Mouse (Mus musculus) midbrain, embryonic 10.5 days (tissue): ENCODE results near the gene Fcrl6. TPM values are rescaled to one million over a fixed set of nuclear protein-coding genes. Genes with fewer than 3 reads are reported as not detected.

Experiments used
- DNase-seq: peaks from one replicate; pipeline ENCODE4 v3.0.0-alpha.2; 2017; ENCODE audit warnings: low spot score
- H3K27ac ChIP-seq: fragments of 300-500 bp; sonication (generic); replicated peaks from 2 replicates; pipeline ENCODE4 v1.5.1; 2016; ENCODE audit warnings: mild to moderate bottlenecking
- H3K27me3 ChIP-seq: fragments of 300-500 bp; sonication (generic); 2 replicates; pipeline ENCODE4 v1.6.1; 2016; ENCODE audit warnings: low read depth, mild to moderate bottlenecking; ENCODE audit not compliant: poor library complexity, severe bottlenecking
- H3K36me3 ChIP-seq: fragments of 300-500 bp; sonication (generic); 2 replicates; pipeline ENCODE4 v1.6.1; 2016; ENCODE audit warnings: mild to moderate bottlenecking, moderate library complexity
- H3K4me1 ChIP-seq: fragments of 300-500 bp; sonication (generic); 2 replicates; pipeline ENCODE4 v1.6.1; 2016
- H3K4me3 ChIP-seq: fragments of 300-500 bp; sonication (generic); 2 replicates; pipeline ENCODE4 v1.5.1; 2016; ENCODE audit warnings: mild to moderate bottlenecking, moderate library complexity
- H3K9me3 ChIP-seq: fragments of 300-500 bp; sonication (generic); replicated peaks from 2 replicates; pipeline ENCODE4 v1.6.1; 2016; ENCODE audit warnings: mild to moderate bottlenecking
- WGBS: fragments of 180-500 bp; shearing (Covaris S2); methylation state at CpG from one replicate; pipeline ENCODE4 v1.1.7; 2016; 5-methylcytosine and 5-hydroxymethylcytosine counted together
- polyA plus RNA-seq: library from polyadenylated mRNA; unstranded; fragments of >200 nt; fragmentation: Nextera tagmentation; extraction: Ambion mirVana; gene quantifications from 2 replicates; pipeline ENCODE4 v1.2.1, GENCODE M21; 2016

Gene Fcrl6
- polyA plus RNA-seq, 1 experiment from 2014 or later, result 0.42 TPM

DNA sequence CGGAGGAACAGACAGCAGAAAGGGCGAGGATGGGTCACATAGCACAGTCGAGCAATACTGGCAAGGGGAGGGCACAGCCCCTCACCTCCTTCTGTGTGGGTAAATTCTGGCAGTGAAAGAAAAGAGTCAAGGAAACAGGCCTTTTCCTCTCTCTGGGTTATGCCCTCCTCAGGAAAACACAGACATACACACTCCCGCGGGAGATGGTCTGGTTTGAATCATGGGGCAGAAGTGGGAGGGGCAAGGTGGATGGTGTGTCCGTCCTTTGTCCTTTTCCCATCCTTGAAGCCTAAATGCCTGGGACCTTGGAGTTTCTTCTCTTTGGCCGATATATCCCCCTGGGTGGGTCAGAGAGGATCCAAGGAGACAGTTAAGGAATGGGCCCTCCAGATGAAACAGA is 27.5 kb upstream of the Fcrl6 start:
- H3K9me3 ChIP-seq, result no peaks in the 10 kb centered on the region
- H3K27me3 ChIP-seq, result no peaks in the 10 kb centered on the region
- DNase-seq, result no peak
- no peaks in the 10 kb centered on the region for H3K36me3 ChIP-seq
- H3K4me1 ChIP-seq, result peaks cover 4% of the 10 kb centered on the region; the same call in 1 of the 2 replicates
- no peak overlapping the region for H3K27ac ChIP-seq
- H3K4me3 ChIP-seq, result no peak overlapping the region
- 82% methylated on average over 7 of the region's 7 CpGs for WGBS

DNA sequence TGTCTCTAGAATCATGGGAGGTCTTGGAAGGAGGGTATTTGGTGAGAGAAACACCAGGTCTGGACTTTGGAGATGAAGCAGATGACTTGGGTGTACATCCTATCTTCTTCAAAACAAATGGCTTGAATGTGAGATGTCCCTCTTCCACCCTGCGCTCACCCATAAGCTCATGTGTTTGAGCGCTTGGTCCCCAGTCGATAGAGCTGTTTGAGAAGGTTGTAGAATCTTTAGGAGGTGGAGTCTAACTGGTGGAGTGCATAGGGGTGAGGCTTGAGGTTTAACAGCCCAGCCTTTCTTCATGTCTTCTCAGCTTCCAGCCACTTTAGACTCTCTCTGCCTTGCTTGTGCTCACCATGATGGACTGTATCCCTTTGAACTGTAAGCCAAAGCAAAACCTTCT is 24.0 kb upstream of the Fcrl6 start:
- Histone ChIP-seq H3K27me3 (no peaks in the 10 kb centered on the region), H3K27ac (no peak overlapping the region), H3K36me3 (no peaks in the 10 kb centered on the region), H3K9me3 (no peaks in the 10 kb centered on the region), H3K4me3 (no peak overlapping the region), H3K4me1 (no peaks in the 10 kb centered on the region)
- 93% methylated on average over 3 of the region's 3 CpGs for WGBS
- no peak for DNase-seq

DNA sequence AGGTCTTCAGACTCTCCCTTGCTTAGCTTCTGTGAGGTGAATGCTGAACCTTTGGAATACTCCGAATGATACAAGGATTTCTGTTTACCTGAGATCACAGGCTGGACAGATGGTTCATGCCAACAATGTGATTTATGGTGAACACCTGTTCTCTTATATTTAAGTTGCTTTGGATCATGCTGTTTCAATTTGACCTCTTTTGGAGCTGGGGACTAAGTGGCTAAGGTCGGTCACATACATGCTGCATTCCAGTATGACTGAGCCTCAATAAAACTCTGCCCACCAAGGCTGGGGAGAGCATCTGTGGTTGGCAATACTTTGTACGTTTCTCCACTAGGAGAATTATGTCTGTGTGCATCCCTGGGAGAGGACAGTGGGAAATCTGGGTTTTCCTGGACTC is 21.7 kb upstream of the Fcrl6 start:
- no peaks in the 10 kb centered on the region for H3K9me3 ChIP-seq
- peak; percentile 3 for DNase-seq
- no peak overlapping the region for H3K4me3 ChIP-seq
- no peak overlapping the region for H3K27ac ChIP-seq
- WGBS, result 88% methylated on average over 3 of the region's 3 CpGs
- H3K4me1 ChIP-seq, result no peaks in the 10 kb centered on the region
- H3K27me3 ChIP-seq, result no peaks in the 10 kb centered on the region
- no peaks in the 10 kb centered on the region for H3K36me3 ChIP-seq

DNA sequence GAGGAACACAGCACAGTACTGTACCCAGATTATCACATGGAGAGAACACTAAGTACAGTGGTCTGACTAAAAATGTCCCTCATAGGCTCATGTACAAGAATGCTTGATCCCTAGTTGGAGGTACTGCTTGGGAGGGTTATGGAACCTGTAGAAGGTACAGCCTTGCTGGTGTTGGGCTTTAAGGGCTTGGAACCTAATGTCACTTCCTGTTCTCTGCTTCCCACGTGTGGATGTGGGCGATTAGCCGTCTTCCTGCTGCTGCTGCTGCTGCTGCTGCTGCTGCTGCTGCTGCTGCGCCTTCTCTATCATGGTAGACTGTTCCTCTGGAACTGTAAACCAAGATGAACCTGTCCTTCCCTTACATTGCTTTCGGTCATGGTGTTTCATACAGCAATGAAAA is 21.2 kb upstream of the Fcrl6 start:
- Histone ChIP-seq H3K36me3 (no peaks in the 10 kb centered on the region), H3K27me3 (no peaks in the 10 kb centered on the region), H3K4me3 (no peak overlapping the region), H3K27ac (no peak overlapping the region), H3K9me3 (no peaks in the 10 kb centered on the region), H3K4me1 (no peaks in the 10 kb centered on the region)
- WGBS, result 75% methylated on average over 5 of the region's 5 CpGs
- DNase-seq, result no peak

DNA sequence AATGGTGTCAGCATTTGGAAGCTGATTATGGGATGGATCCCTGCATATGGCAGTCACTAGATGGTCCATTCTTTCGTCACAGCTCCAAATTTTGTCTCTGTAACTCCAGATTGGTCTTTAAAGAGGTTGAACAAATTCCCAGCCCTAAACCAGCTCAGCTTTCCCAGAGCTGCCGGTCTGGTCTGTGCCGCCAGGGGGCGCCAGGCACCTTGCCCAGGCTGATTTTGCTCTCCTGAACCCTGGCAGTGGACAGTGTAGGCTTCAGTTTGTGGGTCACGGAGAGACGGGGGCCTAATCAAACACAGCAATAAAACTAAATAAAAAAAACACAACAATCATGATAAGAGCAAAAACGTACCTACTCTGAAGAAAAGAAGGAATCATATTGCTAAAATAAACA is 16.9 kb upstream of the Fcrl6 start:
- H3K27ac ChIP-seq, result no peak overlapping the region
- H3K27me3 ChIP-seq, result no peaks in the 10 kb centered on the region
- 19% methylated on average over 7 of the region's 7 CpGs for WGBS
- DNase-seq, result peak; percentile 72
- H3K4me1 ChIP-seq, result peaks cover 16% of the 10 kb centered on the region
- no peaks in the 10 kb centered on the region for H3K9me3 ChIP-seq
- no peaks in the 10 kb centered on the region for H3K36me3 ChIP-seq
- H3K4me3 ChIP-seq, result no peak overlapping the region

DNA sequence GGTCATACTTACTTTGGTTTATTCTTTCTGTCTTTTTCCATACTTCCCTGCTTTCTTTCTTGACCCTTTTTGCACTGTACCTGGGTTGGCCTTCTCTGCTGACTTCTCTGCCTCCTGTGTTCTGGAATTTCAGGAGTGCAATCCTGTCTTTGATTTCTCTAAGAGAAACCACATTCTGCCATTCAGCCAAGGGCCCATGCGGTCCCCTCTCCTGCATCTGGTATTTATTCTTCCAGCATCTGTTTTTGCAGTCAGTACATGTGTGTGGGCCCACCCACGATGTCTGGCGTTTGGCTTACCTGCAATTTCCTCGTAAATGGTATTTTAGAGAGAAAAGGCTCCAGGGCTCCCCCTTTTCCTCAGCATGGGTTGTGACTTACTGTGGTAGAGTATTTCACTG is 15.8 kb upstream of the Fcrl6 start:
- peaks cover 16% of the 10 kb centered on the region for H3K4me1 ChIP-seq
- H3K4me3 ChIP-seq, result no peak overlapping the region
- no peaks in the 10 kb centered on the region for H3K36me3 ChIP-seq
- no peaks in the 10 kb centered on the region for H3K9me3 ChIP-seq
- WGBS, result 80% methylated on average over 4 of the region's 4 CpGs
- DNase-seq, result no peak
- H3K27ac ChIP-seq, result no peak overlapping the region
- H3K27me3 ChIP-seq, result no peaks in the 10 kb centered on the region

DNA sequence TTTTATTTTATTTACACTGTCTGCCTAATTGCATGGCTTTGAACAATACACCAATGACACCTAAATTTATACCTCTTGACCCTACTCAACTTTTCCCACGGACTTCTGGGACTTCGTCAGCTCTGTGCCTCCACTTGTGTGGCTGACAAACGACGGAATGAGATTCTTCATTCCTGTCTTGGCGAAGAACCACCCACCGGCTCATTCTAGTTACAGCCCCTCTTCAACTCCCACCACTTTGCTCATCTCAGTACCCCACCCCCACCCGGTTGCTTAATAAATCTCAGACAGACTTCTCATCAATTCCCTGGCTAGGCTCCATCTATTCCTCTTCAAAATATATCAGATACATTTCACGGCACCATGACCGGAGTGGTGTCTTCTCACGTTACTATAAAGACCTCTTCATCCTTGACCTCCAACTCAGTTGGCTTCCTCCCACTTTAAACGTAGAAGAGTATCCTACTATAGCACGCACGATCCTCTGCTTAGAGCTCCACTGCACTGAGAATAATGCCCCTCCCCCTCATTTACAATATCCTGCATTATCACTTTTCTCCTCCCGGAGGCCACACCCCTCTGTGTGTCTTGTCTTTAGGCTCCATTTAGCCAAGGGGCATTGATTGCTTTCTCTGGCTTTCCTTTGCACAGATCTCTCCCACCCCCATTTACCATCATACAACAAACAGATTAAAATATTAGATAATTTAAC is 15.2 kb upstream of the Fcrl6 start:
- no peak overlapping the region for H3K27ac ChIP-seq
- no peaks in the 10 kb centered on the region for H3K9me3 ChIP-seq
- peaks cover 16% of the 10 kb centered on the region for H3K4me1 ChIP-seq
- no peaks in the 10 kb centered on the region for H3K36me3 ChIP-seq
- peak overlapping the region; percentile 50 for H3K4me3 ChIP-seq
- WGBS, result 41% methylated on average over 14 of the region's 14 CpGs
- no peaks in the 10 kb centered on the region for H3K27me3 ChIP-seq
- no peak for DNase-seq

DNA sequence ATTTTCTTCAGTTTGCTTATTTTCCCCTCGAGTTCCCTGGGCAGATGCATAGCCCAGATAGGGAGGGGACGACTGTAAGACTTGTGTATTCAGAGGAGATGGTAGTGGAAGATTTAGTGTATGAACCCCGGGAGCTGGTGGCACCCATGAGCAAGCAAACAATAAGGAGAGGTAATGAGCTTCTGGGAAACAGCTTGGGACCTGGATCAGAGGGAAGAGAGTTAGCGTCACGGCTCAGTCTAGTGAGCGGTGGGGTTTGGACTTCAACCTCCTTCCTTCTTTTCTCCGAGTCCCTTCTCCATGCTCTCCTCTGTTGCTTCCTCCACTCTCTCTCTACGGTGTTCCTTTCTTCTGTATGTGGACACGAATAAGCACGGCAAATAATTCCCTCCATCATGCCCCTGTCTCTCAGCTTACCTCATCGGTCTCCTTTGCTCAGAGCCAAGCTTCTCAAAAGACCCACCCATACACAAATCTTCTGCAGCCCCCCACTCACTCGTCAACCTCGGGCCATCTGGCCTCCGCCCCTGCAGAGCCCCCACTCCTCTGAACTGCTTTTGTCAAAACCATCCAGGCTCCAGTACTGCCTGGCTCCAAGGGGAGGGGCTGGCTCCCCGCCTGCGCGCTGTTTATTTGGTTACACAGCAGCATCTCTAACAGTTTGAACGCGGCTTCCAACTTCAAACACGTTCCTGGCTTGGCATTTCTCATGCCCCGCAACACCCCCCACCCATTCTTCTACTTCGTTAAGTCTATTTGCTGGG is 14.4 kb upstream of the Fcrl6 start:
- 19% methylated on average over 22 of the region's 22 CpGs for WGBS
- Histone ChIP-seq H3K36me3 (no peaks in the 10 kb centered on the region), H3K9me3 (no peaks in the 10 kb centered on the region), H3K4me3 (peak overlapping the region; percentile 50), H3K4me1 (peaks cover 16% of the 10 kb centered on the region), H3K27me3 (no peaks in the 10 kb centered on the region), H3K27ac (peak overlapping the region; percentile 75)
- DNase-seq, result peak; percentile 45

DNA sequence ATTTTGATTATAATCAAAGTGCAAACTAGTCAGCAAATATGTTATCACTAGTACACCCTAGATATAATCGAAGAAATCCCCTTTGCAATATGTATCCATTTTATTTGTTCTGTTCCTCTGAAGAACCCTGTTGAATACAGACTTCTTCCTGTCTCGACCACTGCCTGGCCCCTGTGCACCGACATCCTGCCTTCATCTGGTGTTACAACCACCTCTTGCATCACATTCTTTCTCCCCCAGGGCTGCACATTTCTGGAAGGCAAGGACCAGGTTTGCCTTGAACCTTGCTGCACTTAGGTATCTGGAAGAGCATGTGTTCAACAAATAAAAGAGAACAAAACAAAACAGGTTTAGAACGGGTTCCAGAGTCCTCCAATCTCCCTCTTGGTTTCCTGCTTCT is 13.1 kb upstream of the Fcrl6 start:
- DNase-seq, result no peak

DNA sequence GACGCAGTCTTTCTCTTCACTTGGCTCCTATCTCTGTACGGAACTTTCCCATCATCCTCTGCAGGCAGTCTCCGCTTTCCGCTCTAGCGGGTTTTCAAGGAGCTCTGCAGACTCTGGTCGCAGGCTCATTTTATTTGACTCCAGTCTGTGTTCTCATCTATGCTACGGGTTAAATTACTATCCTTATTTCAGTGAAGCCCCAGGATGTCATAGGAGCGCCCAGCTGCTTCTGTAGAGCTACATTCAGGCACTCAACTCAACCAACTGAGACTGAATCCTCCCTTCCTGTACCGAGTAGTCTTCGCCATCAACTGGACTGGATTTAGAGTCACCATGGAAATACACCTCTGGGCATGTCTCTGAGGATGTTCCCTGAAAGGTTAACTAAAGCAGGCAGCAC is 12.3 kb upstream of the Fcrl6 start:
- 91% methylated on average over 10 of the region's 10 CpGs for WGBS
- Histone ChIP-seq H3K27me3 (no peaks in the 10 kb centered on the region), H3K4me3 (no peak overlapping the region), H3K27ac (no peak overlapping the region), H3K36me3 (no peaks in the 10 kb centered on the region), H3K9me3 (no peaks in the 10 kb centered on the region), H3K4me1 (peaks cover 16% of the 10 kb centered on the region)
- no peak for DNase-seq

More for the DNA sequence above, 13.1 kb upstream of the Fcrl6 start:
- Histone ChIP-seq H3K4me3 (no peak overlapping the region), H3K4me1 (peaks cover 16% of the 10 kb centered on the region), H3K9me3 (no peaks in the 10 kb centered on the region), H3K36me3 (no peaks in the 10 kb centered on the region), H3K27ac (no peak overlapping the region), H3K27me3 (no peaks in the 10 kb centered on the region)
- WGBS, result 86% methylated on average over 4 of the region's 4 CpGs

DNA sequence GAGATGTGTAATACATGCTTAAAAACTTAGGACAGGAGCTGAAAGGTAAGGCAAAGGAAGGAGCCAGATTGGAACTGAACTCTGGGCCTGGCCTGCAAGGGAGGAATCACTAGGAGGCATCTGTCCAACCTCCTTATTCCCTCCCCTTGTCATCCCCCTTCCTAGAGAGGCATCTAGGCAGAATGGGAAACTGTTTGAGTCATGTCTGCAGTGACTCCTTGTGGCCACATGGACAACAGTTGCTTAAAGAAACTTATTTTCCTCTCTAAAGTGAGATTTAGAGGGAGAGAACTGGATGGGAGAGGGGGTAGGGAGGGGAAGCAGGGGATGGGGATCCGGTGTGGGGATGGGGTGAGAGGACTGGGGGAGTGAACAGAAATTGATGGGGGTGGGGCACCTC is 10.4 kb upstream of the Fcrl6 start:
- no peak overlapping the region for H3K4me3 ChIP-seq
- no peaks in the 10 kb centered on the region for H3K27me3 ChIP-seq
- no peak overlapping the region for H3K27ac ChIP-seq
- no peaks in the 10 kb centered on the region for H3K9me3 ChIP-seq
- no peak for DNase-seq
- peaks cover 15% of the 10 kb centered on the region for H3K4me1 ChIP-seq
- H3K36me3 ChIP-seq, result no peaks in the 10 kb centered on the region
- 41% methylated on average over 1 of the region's 1 CpGs for WGBS

DNA sequence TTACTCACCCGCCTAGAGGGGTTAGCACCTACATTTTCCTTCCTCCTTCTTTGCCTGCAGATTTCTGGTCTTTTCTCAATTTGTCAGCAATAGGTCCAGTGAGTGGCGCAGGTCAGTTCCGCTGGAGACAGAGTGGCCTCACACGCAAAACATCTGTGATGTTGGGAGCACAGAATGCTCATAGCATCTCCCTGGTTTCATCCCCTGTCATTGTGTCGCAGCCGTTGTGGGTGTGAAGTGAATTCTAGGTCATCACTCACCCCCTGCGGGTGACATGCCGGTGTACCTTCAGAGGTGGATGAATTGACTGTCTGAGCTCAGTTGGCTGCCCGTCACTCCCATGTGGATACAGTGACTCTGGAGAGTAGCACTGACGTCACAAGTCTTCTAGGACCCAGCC is 9.0 kb upstream of the Fcrl6 start:
- no peak for DNase-seq
- WGBS, result 89% methylated on average over 10 of the region's 10 CpGs
- no peak overlapping the region for H3K27ac ChIP-seq

DNA sequence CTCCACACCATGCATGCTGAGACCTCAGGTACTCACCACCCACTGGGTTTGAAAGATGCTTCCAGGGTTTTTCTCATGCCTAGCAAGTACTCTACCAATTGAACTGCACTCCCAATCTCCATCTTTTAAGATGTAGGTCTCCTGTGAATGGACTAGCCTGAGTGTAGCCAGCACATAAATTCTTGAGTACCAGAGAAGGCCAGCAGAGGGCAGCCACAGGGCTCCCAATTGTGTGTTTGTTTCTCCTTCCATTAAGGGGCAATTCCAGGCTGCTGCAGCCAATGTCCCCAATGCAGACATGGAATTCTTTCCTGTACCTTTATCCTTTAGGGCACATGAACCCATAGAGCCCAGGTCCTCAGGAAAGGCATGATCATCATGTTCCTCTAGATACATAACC is 7.9 kb downstream of the Fcrl6 start:
- no peak overlapping the region for H3K4me3 ChIP-seq
- no peaks in the 10 kb centered on the region for H3K27me3 ChIP-seq
- no peaks in the 10 kb centered on the region for H3K36me3 ChIP-seq
- DNase-seq, result peak; percentile 53
- H3K9me3 ChIP-seq, result no peaks in the 10 kb centered on the region
- H3K27ac ChIP-seq, result no peak overlapping the region
- no peaks in the 10 kb centered on the region for H3K4me1 ChIP-seq

More for the DNA sequence above, 9.0 kb upstream of the Fcrl6 start:
- Histone ChIP-seq H3K4me1 (peaks cover under 1% of the 10 kb centered on the region), H3K36me3 (no peaks in the 10 kb centered on the region), H3K27me3 (no peaks in the 10 kb centered on the region), H3K4me3 (no peak overlapping the region), H3K9me3 (no peaks in the 10 kb centered on the region)
